Mouse (Mus musculus) heart, embryonic 14.5 days (tissue): ENCODE measurements around the gene 1700012B07Rik. TPM values are rescaled to one million over a fixed set of nuclear protein-coding genes. Genes with fewer than 3 reads are reported as not detected.

Source experiments
- ATAC-seq: fragments of 200-750 bp; cut with Nextera tagmentation; 2 replicates; pipeline ENCODE4 v1.8.0; 2017; ENCODE audit warnings: low read depth, moderate TSS enrichment; ENCODE audit not compliant: insufficient number of reproducible peaks, insufficient read depth, low FRiP score
- H3K27ac ChIP-seq, 2 experiments: fragments of 200-500 bp in 1 of 2; fragments of 300-500 bp in 1 of 2; sonication (generic) in 1 of 2; replicated peaks in 1 of 2; 2 replicates each; pipeline ENCODE4 v1.5.1; 2012 to 2014; ENCODE audit warnings: low read depth in 2 of 2, low read length in 2 of 2, control low read depth in 1 of 2, mild to moderate bottlenecking in 1 of 2, mixed read lengths in 1 of 2; ENCODE audit not compliant: control insufficient read depth in 1 of 2, insufficient read depth in 1 of 2
- H3K27me3 ChIP-seq: fragments of 300-500 bp; sonication (generic); 2 replicates; pipeline ENCODE4 v1.6.1; 2014; ENCODE audit warnings: mild to moderate bottlenecking, low read length, control low read depth; ENCODE audit not compliant: control insufficient read depth, insufficient read depth
- H3K36me3 ChIP-seq: fragments of 300-500 bp; sonication (generic); 2 replicates; pipeline ENCODE4 v1.6.1; 2014; ENCODE audit warnings: mild to moderate bottlenecking, control low read depth, low read length, mixed read lengths; ENCODE audit not compliant: control insufficient read depth, insufficient read depth
- H3K4me1 ChIP-seq, 2 experiments: fragments of 200-500 bp in 1 of 2; fragments of 300-500 bp in 1 of 2; sonication (generic) in 1 of 2; 2 replicates each; pipeline ENCODE4 v1.6.1; 2012 to 2014; ENCODE audit warnings: low read length in 2 of 2, control low read depth in 1 of 2, mixed read lengths in 1 of 2; ENCODE audit not compliant: control insufficient read depth in 2 of 2, insufficient read depth in 2 of 2
- H3K4me2 ChIP-seq: fragments of 300-500 bp; sonication (generic); 2 replicates; pipeline ENCODE4 v1.6.1; 2014; ENCODE audit warnings: mild to moderate bottlenecking, low read length
- H3K4me3 ChIP-seq, 2 experiments: fragments of 200-500 bp in 1 of 2; fragments of 300-500 bp in 1 of 2; sonication (generic) in 1 of 2; 2 replicates each; pipeline ENCODE4 v1.5.1; 2012 to 2014; ENCODE audit warnings: low read length in 2 of 2, mild to moderate bottlenecking in 2 of 2, control low read depth in 1 of 2, low read depth in 1 of 2, moderate library complexity in 1 of 2; ENCODE audit not compliant: control insufficient read depth in 1 of 2, insufficient read depth in 1 of 2
- H3K9ac ChIP-seq: fragments of 300-500 bp; sonication (generic); 2 replicates; pipeline ENCODE4 v1.6.1; 2014; ENCODE audit warnings: mild to moderate bottlenecking, low read length
- H3K9me3 ChIP-seq: fragments of 300-500 bp; sonication (generic); 2 replicates; pipeline ENCODE4 v1.6.1; 2016; ENCODE audit warnings: low read length, control low read depth; ENCODE audit not compliant: control insufficient read depth
- WGBS: fragments of 180-500 bp; shearing (Covaris S2); extraction: QIAGEN DNeasy Blood & Tissue Kit; methylation state at CpG from one replicate; pipeline ENCODE4 v1.1.7; 2014; 5-methylcytosine and 5-hydroxymethylcytosine counted together
- polyA plus RNA-seq: library from polyadenylated mRNA; unstranded; fragments of >200 nt; fragmentation: Nextera tagmentation; extraction: Ambion mirVana; gene quantifications from 2 replicates; pipeline ENCODE4 v1.2.1, GENCODE M21; 2014

1700012B07Rik gene
- polyA plus RNA-seq, 1 experiment from 2014 or later, result not detected

GRCm38 (mm10) chr11:109860508-109860907 is 32.7 kb upstream of the 1700012B07Rik start:
- 12% methylated on average over 10 of the region's 10 CpGs for WGBS
- ATAC-seq, result no peak; the same call in 1 of the 2 replicates
- no peaks in the 10 kb centered on the region for H3K9me3 ChIP-seq
- peaks cover 0 to 4% of the 10 kb centered on the region in 2 experiments; a peak in 2 of 4 replicates for H3K4me1 ChIP-seq
- H3K27ac ChIP-seq, result 0 out of 4 replicates have a peak overlapping the region, but pooled peaks of 1 of the 2 experiments have one; percentile 1
- no peaks in the 10 kb centered on the region for H3K27me3 ChIP-seq
- no peak overlapping the region; a peak in 1 of 4 replicates for H3K4me3 ChIP-seq
- H3K9ac ChIP-seq, result peak overlapping the region; percentile 13; the same call in 1 of the 2 replicates
- no peaks in the 10 kb centered on the region for H3K36me3 ChIP-seq
- H3K4me2 ChIP-seq, result peak overlapping the region; percentile 46

- Histone ChIP-seq H3K36me3 (no peaks in the 10 kb centered on the region), H3K27ac (0 out of 4 replicates have a peak overlapping the region, but pooled peaks of 1 of the 2 experiments have one; percentile 1), H3K4me3 (peak overlapping the region in 1 of 2 experiments; percentile 5; a peak in 1 of 4 replicates), H3K4me1 (peaks cover 0 to 4% of the 10 kb centered on the region in 2 experiments; a peak in 2 of 4 replicates), H3K27me3 (no peaks in the 10 kb centered on the region), H3K9ac (no peak overlapping the region; the same call in 1 of the 2 replicates), H3K4me2 (peak overlapping the region; percentile 46), H3K9me3 (no peaks in the 10 kb centered on the region)
- WGBS, result 64% methylated on average over 14 of the region's 14 CpGs
- ATAC-seq, result no peak
These were observed 32.2 kb upstream of the 1700012B07Rik start for GRCm38 (mm10) chr11:109859939-109860469.

- Histone ChIP-seq H3K9me3 (no peaks in the 10 kb centered on the region), H3K36me3 (no peaks in the 10 kb centered on the region), H3K4me3 (no peak overlapping the region), H3K4me1 (peaks cover 0 to 4% of the 10 kb centered on the region in 2 experiments; a peak in 2 of 4 replicates), H3K27me3 (no peaks in the 10 kb centered on the region), H3K27ac (no peak overlapping the region), H3K4me2 (no peak overlapping the region), H3K9ac (no peak overlapping the region)
- ATAC-seq, result no peak
- WGBS, result 93% methylated on average over 4 of the region's 4 CpGs
These were observed 31.6 kb upstream of the 1700012B07Rik start for GRCm38 (mm10) chr11:109859441-109859840.

- WGBS, result 72% methylated on average over 10 of the region's 10 CpGs
- ATAC-seq, result no peak
- no peak overlapping the region for H3K27ac ChIP-seq
These were observed 29.2 kb upstream of the 1700012B07Rik start for GRCm38 (mm10) chr11:109857086-109857485.

GRCm38 (mm10) chr11:109854056-109854455 is 26.2 kb upstream of the 1700012B07Rik start:
- H3K4me1 ChIP-seq, result peaks cover 6 to 10% of the 10 kb centered on the region in 2 experiments; a peak in 3 of 4 replicates
- H3K36me3 ChIP-seq, result no peaks in the 10 kb centered on the region
- no peak overlapping the region for H3K4me2 ChIP-seq
- no peak overlapping the region for H3K9ac ChIP-seq
- ATAC-seq, result no peak
- no peaks in the 10 kb centered on the region for H3K9me3 ChIP-seq
- H3K27me3 ChIP-seq, result no peaks in the 10 kb centered on the region
- no peak overlapping the region for H3K4me3 ChIP-seq
- WGBS, result 78% methylated on average over 8 of the region's 8 CpGs
- H3K27ac ChIP-seq, result no peak overlapping the region

More at GRCm38 (mm10) chr11:109857086-109857485, 29.2 kb upstream of the 1700012B07Rik start:
- no peaks in the 10 kb centered on the region for H3K9me3 ChIP-seq
- H3K4me1 ChIP-seq, result peaks cover 4 to 9% of the 10 kb centered on the region in 2 experiments; a peak in 3 of 4 replicates
- H3K27me3 ChIP-seq, result no peaks in the 10 kb centered on the region
- H3K4me3 ChIP-seq, result no peak overlapping the region
- no peaks in the 10 kb centered on the region for H3K36me3 ChIP-seq
- H3K4me2 ChIP-seq, result no peak overlapping the region
- no peak overlapping the region for H3K9ac ChIP-seq

- Histone ChIP-seq H3K4me2 (no peak overlapping the region), H3K36me3 (no peaks in the 10 kb centered on the region), H3K27me3 (no peaks in the 10 kb centered on the region), H3K4me3 (no peak overlapping the region), H3K9ac (no peak overlapping the region), H3K9me3 (no peaks in the 10 kb centered on the region), H3K27ac (no peak overlapping the region), H3K4me1 (peaks cover 6 to 10% of the 10 kb centered on the region in 2 experiments; a peak in 3 of 4 replicates)
- 68% methylated on average over 17 of the region's 17 CpGs for WGBS
- no peak for ATAC-seq
These were observed 25.6 kb upstream of the 1700012B07Rik start for GRCm38 (mm10) chr11:109853228-109853966.

- H3K27ac ChIP-seq, result 0 out of 4 replicates have a peak overlapping the region, but pooled peaks of 1 of the 2 experiments have one; percentile 41
- WGBS, result 57% methylated on average over 4 of the region's 4 CpGs
- no peak overlapping the region for H3K4me2 ChIP-seq
- H3K9me3 ChIP-seq, result no peaks in the 10 kb centered on the region
- no peaks in the 10 kb centered on the region for H3K36me3 ChIP-seq
- no peak overlapping the region for H3K9ac ChIP-seq
- peaks cover 6 to 10% of the 10 kb centered on the region in 2 experiments; a peak in 3 of 4 replicates for H3K4me1 ChIP-seq
- no peaks in the 10 kb centered on the region for H3K27me3 ChIP-seq
- 0 out of 2 replicates have a peak, but pooled peaks have one; percentile 31 for ATAC-seq
- H3K4me3 ChIP-seq, result no peak overlapping the region
These were observed 24.1 kb upstream of the 1700012B07Rik start for GRCm38 (mm10) chr11:109851996-109852395.
